Mouse (Mus musculus) CD4-positive helper T cell, adult 2 months (primary cell): ENCODE results near the gene Zfp335.
A peak's percentile ranks its signal among the peaks of the same experiment; 100 is the strongest.
"Not testable (repeated sequence)": the region's sequence is repeated elsewhere in the genome, so short reads cannot be mapped to it uniquely, and the experiment has no call there.

ENCODE experiments used
- DNase-seq: peaks from one replicate; pipeline ENCODE4 v3.0.0-alpha.2; 2012; ENCODE audit warnings: low read depth, missing footprints, low spot score

Zfp335 gene

DNA sequence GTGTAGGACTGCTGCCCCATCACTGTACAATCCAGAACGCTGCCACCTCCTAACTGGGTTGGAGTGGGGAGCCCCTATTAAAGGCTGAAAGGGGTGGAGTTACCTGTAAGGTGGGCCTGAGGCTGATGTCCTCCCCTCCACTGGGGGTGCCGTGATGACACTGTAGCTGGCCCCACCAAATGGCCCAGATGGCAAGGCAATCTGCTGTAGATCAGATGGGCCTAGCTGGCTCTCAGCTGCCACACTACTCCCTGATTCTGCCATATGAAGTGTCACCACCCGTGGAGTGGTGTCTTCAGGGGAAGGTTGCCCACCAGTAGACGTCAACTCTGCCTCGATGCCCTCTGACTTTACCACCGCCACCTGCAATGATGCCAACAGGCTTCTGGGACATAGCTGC lies 15.7 kb downstream of the Zfp335 start:
- no peak for DNase-seq

DNA sequence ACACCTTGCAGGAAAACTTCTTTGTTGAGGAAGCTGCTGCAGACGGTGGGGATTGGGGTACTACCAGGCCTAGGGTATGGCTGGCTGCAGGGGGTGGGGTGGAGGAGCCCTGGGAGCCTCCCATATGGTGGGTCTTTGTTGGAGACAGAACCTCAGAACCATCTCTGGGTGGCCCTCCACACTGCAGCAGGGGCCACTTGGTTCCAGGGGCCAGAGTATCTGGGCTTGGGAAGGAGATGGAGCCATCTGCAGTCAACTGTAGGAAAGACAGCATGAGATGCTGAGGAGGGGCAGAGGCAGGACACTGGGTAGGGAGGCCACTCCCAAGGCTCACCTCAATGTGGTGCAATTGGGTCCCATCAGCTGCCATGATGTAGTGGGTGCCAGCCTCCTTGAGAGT lies 16.9 kb downstream of the Zfp335 start:
- no peak for DNase-seq

DNA sequence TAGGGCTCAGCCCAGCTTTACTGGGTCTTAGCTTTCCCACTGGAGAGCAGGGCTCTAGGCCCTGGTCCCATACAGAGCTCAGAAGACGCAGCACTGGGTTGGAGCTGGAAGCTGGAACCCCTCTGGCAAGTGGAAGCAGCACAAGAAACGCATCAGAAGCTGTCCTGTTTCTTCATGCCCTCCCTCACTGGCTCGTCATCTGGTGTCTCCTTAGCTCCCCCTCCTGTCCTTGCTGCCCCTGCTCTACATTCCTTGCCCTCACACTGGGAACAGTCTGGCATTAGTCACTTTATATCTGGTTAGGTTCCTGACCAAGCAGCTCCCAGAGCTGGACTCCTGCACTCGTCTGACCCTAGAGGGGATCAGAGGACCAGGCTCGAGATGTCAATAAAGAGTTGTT lies 17.5 kb downstream of the Zfp335 start:
- no peak for DNase-seq

DNA sequence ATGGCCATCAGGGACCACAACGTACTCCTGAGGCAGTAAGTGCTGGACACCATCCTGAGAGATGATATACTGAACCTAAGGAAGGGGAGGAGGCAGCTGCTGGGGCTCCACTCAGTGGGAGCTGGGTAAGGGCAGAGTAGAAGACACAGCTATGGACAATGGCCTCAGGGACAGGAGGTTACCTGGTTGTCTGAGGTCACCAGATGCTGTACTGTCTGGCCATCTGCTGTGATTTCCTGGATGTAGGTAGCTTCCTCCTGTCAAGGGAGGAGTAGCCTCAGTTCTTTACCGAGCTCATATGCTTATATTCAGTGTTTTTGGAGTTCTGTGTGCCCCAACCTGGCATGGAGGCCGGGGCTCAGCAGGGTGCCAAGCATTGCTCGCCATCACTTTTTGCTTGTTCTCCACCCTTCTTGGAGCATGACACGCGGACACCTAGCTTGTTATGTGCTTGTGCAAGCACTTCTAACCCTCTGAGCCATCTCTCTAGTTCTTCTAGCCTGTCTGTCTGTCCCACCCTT lies 18.8 kb downstream of the Zfp335 start:
- DNase-seq = no peak

DNA sequence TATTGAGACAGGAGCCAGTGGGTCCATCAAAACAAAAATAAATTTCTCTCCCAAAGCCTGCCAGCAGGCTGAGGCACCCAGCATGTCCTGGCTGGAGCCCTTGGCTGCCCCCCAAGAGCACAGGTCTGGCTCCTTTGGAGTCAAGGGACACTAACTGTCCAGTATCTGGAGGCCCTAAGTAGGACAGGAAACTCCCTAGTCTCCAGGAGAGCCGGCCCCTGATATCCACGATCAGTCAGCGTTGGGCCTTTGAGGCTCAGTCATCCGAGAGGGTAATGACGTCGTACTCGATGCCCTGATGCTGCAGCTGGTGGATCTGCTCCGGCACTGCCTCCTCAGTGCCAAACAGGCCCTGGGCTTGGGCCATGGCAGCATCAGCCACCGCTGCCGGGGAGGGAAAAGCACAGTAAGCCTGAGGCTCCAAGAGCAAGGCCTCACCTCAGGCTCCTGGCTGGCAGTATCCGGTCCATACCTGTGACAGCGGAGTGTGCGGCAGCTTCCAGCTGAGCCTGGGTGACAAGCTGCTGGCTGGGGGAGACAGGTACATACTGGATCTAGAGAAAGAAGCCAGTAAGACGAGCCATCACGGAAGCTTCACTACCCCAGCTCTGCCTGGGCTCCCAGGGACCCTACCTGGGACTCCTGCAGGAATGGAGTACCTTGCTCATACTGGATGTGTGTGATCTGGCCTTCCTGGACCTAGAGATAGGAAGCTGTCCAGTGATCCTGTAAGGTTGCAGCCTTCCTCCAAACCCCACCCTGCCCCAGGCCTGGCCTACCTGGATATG lies 19.5 kb downstream of the Zfp335 start:
- no peak for DNase-seq

DNA sequence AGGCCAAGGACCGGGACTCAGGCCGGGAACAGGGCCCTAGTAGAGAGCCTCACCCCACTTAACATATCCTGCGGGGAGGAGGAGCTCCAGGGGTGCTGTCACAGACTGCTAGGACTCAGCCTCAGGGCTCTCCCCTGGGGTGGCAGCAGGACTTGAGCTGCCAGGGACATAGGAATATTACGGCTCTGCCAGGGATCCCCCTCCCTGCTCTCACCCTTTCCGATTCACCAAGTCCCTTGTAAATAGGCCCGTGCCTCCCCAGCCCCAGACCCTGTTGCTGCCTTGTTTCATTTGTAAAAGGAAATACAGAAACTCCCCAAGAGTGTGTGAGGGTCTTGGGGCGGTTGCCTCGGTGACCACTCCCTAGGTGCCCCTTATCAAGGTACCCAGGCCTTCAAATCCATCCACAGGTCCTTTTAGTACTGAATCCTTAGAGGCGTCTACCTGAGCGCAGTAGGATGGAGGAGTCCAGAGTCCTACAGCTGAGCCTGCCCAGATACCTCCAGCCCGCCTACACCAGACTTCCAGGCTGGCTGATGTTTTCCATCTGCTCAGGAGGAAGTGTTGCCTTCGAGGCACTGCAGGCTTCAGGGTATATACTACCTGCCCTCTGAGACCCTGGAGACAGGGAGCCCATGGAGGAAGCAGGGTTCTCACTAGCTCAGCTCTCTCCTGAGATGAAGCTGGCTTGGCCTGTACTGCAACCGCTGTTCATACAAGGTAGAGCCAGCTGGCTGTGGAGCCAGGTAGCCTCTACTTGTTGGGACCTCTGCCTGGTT lies 20.3 kb downstream of the Zfp335 start:
- no peak for DNase-seq

DNA sequence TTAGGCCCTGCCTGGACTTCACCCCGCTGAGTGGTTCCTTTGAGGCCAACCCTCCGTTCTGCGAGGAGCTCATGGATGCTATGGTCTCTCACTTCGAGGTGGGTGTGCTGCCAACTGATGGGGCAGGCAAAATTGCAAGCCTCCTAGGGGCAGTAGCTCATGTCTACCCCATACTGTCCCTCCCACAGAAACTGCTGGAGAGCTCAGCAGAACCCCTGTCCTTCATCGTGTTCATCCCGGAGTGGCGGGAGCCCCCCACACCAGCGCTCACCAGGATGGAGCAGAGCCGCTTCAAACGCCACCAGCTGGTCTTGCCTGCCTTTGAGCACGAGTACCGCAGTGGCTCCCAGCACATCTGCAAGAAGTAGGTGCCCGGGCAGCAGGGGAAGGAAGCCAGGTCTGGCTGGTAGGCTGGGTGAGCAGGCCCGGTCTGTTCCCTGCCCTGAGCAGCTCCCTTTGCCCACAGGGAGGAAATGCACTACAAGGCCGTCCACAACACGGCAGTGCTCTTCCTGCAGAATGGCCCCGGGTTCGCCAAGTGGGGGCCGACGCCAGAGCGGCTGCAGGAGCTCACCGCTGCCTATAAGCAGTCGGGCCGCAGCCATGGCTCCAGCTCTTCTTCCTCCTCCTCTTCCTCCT lies 21.0 kb downstream of the Zfp335 start:
- DNase-seq = no peak

DNA sequence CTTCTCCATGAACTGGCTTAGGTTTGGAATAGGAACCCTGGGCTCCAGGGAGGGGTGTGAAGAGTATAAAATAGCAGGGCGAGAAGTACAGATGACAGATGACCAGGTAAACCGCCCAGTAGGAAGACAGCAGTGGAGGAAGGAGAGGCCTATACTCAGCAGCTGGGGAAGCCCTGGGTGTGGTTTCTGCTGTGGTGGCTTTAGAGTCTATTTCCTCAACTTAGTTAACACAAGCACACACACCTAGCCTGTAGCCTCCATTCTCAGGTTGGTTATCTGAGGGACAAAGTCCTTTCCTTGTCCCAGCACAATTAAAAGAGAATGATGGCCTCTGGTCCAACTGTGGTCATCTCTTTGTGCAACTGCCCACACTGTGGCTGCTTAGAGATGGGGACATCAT lies 21.6 kb downstream of the Zfp335 start:
- no peak for DNase-seq

DNA sequence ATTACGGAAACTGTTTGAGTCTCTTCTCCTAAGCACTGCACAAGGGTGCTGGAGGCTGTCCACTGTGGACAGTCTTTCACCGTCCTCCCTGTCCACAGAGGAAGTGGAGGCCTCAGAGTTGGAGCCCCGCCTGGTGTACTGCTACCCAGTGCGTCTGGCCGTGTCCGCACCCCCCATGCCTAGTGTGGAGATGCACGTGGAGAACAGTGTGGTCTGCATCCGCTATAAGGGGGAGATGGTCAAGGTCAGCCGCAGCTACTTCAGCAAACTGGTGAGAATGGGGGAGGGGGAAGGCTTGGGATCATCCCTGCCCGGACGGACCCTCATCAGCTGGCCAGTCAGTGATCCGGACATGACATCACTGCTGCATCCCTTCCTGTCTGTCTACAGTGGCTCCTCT lies 22.6 kb downstream of the Zfp335 start:
- no peak for DNase-seq

DNA sequence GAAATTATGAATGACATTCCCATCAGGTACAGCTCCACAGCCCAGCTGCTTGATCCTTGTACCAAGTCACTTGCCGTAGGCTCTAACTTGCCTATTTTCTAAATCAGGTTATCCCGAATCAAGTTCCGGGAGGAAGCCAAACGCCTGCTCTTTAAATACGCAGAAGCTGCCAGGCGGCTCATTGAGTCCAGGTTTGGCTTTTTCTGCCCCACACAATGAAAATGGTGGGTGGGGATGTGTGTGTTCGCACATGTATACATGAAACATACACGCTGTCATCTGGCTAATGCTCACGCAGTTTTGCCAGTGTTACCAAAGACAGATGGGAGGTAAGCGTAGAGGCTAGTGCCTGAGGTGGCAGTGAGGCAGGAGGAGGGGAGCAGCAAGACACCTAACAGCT lies 24.9 kb downstream of the Zfp335 start:
- no peak for DNase-seq

DNA sequence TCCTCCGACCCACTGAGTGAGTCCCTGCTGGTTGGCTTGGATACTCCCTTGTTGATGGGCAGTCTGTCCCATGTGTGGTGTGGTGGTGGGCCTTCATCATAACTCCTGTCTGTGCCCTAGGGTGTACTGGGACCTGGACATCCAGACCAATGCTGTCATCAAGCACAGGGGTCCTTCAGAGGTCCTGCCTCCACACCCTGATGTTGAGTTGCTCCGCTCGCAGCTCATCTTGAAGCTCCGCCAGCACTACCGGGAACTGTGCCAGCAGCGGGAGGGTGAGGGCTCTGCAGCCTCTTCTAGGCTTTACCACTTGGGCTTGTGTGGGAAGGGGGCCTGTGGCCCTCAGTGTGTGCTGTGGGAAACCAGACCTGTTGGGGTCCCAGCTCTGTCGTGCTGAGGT lies 25.8 kb downstream of the Zfp335 start:
- DNase-seq = no peak

DNA sequence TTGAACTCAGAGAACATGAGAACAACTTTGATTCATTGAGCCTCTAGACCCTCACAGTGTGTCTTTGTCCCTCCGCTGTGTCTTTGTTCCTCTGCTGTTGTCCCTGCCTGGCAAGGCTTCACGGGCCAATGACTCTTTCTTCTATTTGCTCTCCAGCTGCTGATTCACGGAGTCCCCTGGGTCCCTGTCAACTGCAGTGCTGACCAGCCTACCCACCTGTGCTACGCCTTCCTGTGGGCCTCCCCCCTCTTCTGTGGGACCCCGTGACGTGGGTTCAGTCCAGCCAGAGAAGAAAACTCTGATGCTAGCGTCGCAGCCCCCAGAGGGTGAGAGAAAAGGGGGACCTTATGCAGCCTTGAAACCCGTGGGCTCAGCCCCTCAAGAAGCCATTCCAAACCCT lies 28.9 kb downstream of the Zfp335 start:
- DNase-seq = no peak

DNA sequence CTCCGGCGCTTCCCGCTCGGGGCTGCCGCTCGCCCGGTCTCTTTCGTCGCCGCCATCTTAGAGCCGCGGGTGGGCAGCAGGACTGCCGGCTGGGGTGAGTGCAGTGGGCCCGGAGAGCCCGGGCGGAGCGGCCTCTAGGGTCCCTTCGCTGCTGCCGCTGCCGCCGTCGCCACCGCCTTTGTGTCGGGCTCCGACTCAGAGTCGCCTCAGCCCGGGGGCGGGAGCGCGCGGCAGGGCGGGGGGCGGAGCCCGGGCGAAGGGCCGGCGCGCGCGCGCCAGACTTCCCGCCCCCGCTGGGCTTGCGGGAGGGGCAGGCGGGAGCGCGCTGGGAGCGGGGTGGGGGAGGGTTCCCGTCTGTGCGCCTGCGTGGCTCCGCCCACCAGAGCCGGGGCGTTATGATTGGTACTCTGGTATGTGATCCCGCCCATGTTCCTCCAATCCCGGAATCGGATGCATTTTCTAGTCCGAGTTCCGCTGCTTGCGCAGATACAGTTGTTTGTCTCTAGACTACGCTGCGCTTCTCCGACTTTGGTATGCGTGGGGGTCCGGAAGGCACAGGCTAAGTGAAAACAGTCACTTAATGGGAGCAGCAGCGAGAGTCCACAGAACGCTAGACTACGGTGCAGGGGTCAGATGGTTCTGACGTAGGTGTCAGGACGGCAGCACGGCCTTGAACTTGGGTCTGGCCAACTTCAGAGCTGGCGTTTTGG lies 31.8 kb downstream of the Zfp335 start:
- peak; percentile 97 for DNase-seq

DNA sequence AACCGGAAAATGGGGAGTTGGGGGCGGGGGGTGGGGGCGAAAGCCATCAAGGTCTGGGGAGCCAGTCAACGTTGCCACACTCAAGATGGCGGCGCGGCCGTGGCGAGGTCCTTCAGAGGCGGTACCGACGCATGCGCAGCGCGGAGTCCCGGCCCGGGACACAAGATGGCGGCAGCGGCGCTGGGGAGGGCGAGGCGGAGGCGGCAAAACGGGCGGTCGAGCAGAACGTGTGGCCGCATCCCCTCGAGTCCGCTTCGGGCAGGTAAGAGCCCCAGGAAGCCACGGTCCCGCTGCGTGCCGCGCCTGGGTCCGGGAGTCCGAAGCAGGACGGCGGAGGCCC lies 32.4 kb downstream of the Zfp335 start, which contains the start of gene Pcif1:
Gene Pcif1, plus strand, starts transcription at position 77 of the 340 bp plus-strand sequence.
- DNase-seq = peak; percentile 93

DNA sequence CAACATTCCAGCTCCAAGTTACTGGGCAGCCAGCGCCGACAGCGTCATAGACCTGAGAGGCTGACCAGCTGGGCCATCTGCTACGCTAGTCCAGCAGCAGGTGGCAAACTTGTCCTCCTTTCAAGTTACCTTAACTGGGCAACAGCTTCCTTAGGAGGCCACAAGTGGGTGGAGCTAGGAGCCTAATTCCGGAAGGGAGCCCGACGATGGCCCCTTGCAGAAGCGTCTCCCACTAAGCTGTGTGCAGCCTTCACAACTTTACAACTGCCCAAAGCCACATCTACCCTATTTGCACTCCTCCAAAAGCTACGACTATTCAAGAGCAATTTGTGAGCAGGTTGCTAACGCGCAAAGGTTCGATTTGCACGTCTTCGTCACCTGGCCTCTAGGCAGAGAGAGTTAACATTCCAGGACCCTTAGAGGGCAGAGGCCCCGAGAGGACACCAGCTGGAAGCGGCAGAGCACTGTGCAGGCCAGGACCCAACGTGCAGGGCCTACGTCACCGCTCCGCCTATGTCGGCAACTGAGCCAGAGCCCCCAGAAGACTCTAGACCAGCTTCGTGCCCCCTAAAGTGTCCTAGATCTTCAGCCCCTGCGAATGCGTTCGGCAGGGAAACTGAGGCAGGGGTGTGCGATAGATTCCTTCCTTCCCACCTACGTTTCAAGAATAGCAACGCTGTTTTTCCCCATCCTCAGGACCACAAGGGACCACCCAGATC lies 32.9 kb downstream of the Zfp335 start:
- peak; percentile 76 for DNase-seq

DNA sequence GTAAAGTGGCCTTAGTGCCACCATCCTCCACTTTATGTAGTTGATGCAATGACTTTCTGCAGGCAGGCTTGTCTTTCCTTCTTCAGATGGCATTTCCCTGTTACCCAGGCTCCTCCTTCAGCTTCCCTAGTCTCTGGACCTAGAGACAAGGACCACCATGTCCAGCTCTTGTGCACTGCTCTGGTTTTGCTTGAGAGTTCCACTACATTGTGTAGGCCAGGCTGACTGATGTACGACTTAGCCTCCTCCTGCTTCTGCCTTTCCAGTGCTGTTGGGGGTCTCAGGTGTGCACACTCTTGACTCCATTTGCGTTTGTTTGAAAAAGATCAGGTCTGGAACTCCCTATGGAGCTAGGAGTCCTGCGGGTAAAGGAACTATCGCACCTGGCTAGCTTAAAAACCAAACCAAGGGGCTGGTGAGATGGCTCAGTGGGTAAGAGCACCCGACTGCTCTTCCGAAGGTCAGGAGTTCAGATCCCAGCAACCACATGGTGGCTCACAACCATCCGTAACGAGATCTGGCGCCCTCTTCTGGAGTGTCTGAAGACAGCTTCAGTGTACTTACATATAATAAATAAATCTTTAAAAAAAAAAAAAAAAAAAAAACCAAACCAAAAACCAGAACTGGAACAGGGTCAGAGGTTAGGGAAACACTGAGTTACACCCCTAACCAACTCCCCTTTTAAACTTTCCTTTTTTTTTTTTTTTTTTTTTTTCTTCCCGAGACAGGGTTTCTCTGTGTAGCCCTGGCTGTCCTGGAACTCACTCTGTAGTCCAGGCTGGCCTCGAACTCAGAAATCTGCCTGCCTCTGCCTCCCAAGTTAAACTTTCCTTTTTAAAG lies 34.0 kb downstream of the Zfp335 start:
- DNase-seq = not testable (repeated sequence)

DNA sequence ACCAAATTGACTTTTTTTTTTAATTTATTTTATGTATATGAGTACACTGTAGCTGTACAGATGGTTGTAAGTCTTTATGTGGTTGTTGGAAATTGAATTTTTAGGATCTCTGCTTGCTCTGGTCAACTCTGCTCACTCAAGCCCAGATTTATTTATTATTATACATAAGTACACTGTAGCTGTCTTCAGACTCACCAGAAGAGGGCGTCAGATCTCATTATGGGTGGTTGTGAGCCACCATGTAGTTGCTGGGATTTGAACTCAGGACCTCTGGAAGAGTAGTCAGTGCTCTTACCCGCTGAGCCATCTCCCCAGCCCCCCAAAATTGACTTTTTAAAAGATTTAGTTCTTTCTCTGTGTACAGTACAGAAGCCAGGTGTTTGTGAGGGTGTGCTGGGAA lies 35.9 kb downstream of the Zfp335 start:
- DNase-seq = not testable (repeated sequence)

DNA sequence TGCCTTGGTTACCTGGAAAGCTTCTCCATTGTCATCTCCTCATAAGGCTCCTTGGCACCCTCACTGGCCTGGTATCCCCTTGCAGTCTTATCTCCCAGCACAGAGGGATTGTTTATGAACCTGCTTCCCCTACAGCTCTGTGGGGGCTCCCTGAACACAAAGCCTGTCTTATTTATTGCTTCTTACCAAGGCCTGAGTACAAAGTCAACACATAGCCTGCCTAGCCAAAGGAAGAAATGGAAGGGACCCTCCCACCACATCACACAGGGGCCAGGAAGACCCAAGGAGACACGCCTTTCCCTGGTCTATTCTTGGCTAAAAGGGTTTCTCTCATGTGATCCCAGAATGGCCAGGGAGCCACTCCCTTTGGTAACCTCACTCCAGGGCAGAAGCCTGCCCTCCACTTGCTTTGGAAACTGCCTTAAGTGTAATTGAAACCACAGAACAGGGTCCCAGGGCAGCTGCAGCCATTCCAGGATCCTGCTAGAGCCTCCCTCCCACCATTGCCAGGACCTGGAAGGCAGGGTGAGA lies 37.3 kb downstream of the Zfp335 start:
- no peak for DNase-seq

DNA sequence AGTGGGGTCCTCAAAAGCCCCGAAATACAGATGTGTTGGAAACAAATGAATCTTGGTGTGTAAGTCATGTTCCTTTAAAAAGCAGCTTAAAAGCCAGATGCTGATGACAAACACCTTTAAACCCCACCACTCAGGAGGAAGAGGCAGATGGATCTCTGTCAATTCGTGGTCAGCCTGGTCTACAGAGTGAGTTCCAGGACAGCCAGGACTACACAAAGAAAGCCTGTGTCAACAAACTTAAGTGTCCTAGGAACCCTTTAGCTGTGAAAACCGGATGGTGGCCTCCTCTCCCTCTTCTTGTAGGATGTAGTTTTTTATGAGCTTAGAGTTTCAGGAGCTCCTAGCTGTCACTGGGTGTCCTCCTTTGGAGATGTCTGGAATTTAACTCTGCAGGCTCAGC lies 37.9 kb downstream of the Zfp335 start:
- no peak for DNase-seq
